Mouse (Mus musculus): Measurements from ENCODE around the gene Gata3.

Gene Gata3

GRCm38 (mm10) chr2:9885217-9885770, 4.5 kb downstream of the Gata3 start:
- peak; percentile 26 for DNase-seq

- peak; percentile 25 for DNase-seq
These were observed 5.2 kb downstream of the Gata3 start for GRCm38 (mm10) chr2:9884533-9885216.

GRCm38 (mm10) chr2:9883803-9884532, 5.9 kb downstream of the Gata3 start:
- DNase-seq, result no peak

GRCm38 (mm10) chr2:9882926-9883802, 6.7 kb downstream of the Gata3 start:
- peak; percentile 59 for DNase-seq

GRCm38 (mm10) chr2:9882371-9882925, 7.4 kb downstream of the Gata3 start:
- peak; percentile 68 for DNase-seq

- DNase-seq, result peak; percentile 64
These were observed 8.2 kb downstream of the Gata3 start for GRCm38 (mm10) chr2:9881611-9882023.

- DNase-seq, result peak; percentile 77
These were observed 8.7 kb downstream of the Gata3 start, which contains the start of gene 4930412O13Rik for GRCm38 (mm10) chr2:9881051-9881591. Gene 4930412O13Rik, plus strand, starts transcription at chr2:9881252.

- peak; percentile 11 for DNase-seq
These were observed 9.6 kb downstream of the Gata3 start for GRCm38 (mm10) chr2:9880271-9880670.

GRCm38 (mm10) chr2:9879493-9879892, 10.3 kb downstream of the Gata3 start:
- DNase-seq, result peak; percentile 98

GRCm38 (mm10) chr2:9879092-9879491, 10.7 kb downstream of the Gata3 start:
- peak; percentile 70 for DNase-seq

- peak; percentile 83 for DNase-seq
These were observed 11.2 kb downstream of the Gata3 start for GRCm38 (mm10) chr2:9878564-9879081.

- DNase-seq, result peak; percentile 28
These were observed 11.8 kb downstream of the Gata3 start for GRCm38 (mm10) chr2:9877966-9878563.

GRCm38 (mm10) chr2:9877326-9877690, 12.5 kb downstream of the Gata3 start:
- DNase-seq, result peak; percentile 60

GRCm38 (mm10) chr2:9876621-9877325, 13.1 kb downstream of the Gata3 start:
- DNase-seq, result peak; percentile 60

- DNase-seq, result peak; percentile 32
These were observed 14.0 kb downstream of the Gata3 start for GRCm38 (mm10) chr2:9875676-9876357.

GRCm38 (mm10) chr2:9875220-9875619, 14.6 kb downstream of the Gata3 start:
- DNase-seq, result peak; percentile 39

- peak; percentile 17 for DNase-seq
These were observed 15.2 kb downstream of the Gata3 start for GRCm38 (mm10) chr2:9874467-9875219.

GRCm38 (mm10) chr2:9873757-9874156, 16.1 kb downstream of the Gata3 start:
- DNase-seq, result peak; percentile 7

- DNase-seq, result peak; percentile 48
These were observed 17.2 kb downstream of the Gata3 start for GRCm38 (mm10) chr2:9872682-9873081.
